Mouse (Mus musculus) brain, embryonic 14.5 days (tissue): Measurements from ENCODE around the gene Clptm1.

ENCODE experiments used
- CTCF ChIP-seq: fragments of 200-500 bp; IDR thresholded peaks from 2 replicates; pipeline ENCODE4 v1.5.1; 2012; ENCODE audit warnings: inconsistent platforms, mild to moderate bottlenecking, moderate library complexity, borderline replicate concordance; ENCODE audit not compliant: insufficient read depth, insufficient read length; ENCODE audit errors: extremely low read depth
- POLR2A ChIP-seq: fragments of 200-500 bp; IDR thresholded peaks from 2 replicates; pipeline ENCODE4 v1.6.1; 2012; ENCODE audit warnings: mild to moderate bottlenecking, inconsistent platforms, borderline replicate concordance; ENCODE audit not compliant: poor library complexity, insufficient read depth, insufficient read length, severe bottlenecking; ENCODE audit errors: extremely low read depth

DNA sequence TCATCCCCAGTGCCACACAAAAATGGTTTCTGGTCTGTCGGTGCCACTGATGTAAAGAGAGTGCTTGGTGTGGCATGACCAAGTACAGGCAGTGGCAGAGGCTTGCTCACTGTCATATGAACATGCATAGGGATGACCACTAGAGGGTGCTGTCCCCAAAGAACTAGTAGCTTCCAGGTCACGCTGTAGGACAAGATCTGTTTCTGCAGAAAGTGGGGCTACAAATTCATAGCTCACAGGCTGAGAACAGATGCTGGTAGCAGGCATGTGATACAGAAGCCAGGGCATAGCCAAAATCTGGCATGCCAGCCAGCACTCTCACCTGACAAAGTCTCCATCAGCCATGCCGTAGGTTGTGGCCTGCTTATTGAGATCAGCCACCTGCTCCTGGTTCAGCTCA is 74.9 kb downstream of the Clptm1 start:
- TF ChIP-seq POLR2A (no peak), CTCF (peak; percentile 80; the same call in 1 of the 2 replicates)
